ENCODE assay signal across 27 mouse cellular contexts in the genomic region with DNA sequence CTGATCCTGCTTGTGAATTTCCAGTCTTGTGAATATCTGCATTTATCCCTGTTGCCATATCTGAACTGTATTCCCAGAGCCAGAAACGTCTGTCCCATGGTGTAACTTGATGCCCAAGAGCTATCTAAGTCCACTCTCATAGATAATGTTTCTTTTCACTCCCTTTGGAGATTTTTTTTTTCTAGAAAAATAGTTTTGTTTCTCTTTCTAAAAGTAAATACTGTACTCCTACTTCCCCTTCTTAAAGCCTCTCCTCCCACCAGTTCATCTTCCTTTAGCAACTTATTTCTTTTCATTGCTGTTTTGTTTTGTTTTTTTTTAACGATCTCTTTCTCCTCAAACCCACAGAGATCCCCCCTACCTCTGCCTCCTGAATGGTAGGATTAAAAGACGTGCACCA. TPM values are rescaled to one million over a fixed set of nuclear protein-coding genes. Genes with fewer than 3 reads are reported as not detected.
DNase-seq lines count a peak whose midpoint lies in the region; ATAC-seq and TF ChIP-seq lines count a peak whose summit lies in the region.
"Had no signal": no experiment of that assay in that cellular context is flagged by ENCODE, and none has a peak within 500 bp of the region (broad histone marks: within the 10 kb centered on the region; RNA-seq: fewer than 3 reads in every experiment).

No protein-coding gene starts in this region.

- no peak overlapping the region for H3K4me3 ChIP-seq in heart, embryonic 13.5 days
- H3K4me3 ChIP-seq in heart, embryonic 12.5 days, result no peak overlapping the region
- no peak overlapping the region for H3K4me3 ChIP-seq in MEL (ENCODE audit: control insufficient read depth in 1 of 2, insufficient read depth in 1 of 2, low read depth in 2 of 2, low read length in 2 of 2)
- H3K4me3 ChIP-seq in macrophage (ENCODE audit: inconsistent target), result no peak overlapping the region
- H3K4me3 ChIP-seq: embryonic facial prominence, embryonic 10.5 days; erythroblast, embryonic 14.5 days; hindbrain, embryonic 12.5 days had no signal

- TF ChIP-seq CTCF in MEL (IDR thresholded peaks at IDR 0.05 in 2 of 3, conservative IDR thresholded peaks at IDR 0.05 in 1 of 3; ENCODE audit: control insufficient read depth in 1 of 3, insufficient read depth in 1 of 3, low read depth in 2 of 3, low read length in 3 of 3, poor library complexity in 1 of 3, severe bottlenecking in 1 of 3), result no peak

- H3K36me3 ChIP-seq in heart, embryonic 13.5 days, result no peaks in the 10 kb centered on the region
- H3K36me3 ChIP-seq in heart, embryonic 12.5 days, result no peaks in the 10 kb centered on the region
- H3K36me3 ChIP-seq in MEL (ENCODE audit: control insufficient read depth in 1 of 2, insufficient read depth in 2 of 2, low read length in 2 of 2), result peaks cover 2 to 11% of the 10 kb centered on the region in 2 experiments; a peak in 3 of 4 replicates
- no peaks in the 10 kb centered on the region for H3K36me3 ChIP-seq in macrophage (ENCODE audit: inconsistent target)
- H3K36me3 ChIP-seq: embryonic facial prominence, embryonic 10.5 days; hindbrain, embryonic 12.5 days had no signal

- peak; percentile 71 for DNase-seq in A20 (ENCODE audit: low read depth, low spot score)
- DNase-seq in MEL (ENCODE audit: low read depth, low spot score), result no peak
- DNase-seq in frontal cortex, postnatal 36 days (ENCODE audit: low spot score in 2 of 2), result no peak
- DNase-seq: adrenal gland, postnatal 10 days; cerebellum, adult 18-20 months; cerebellum, adult 9-11 months; gastrocnemius, postnatal 14 days; heart, postnatal 4 days had no signal

- peak overlapping the region; percentile 56 for H3K27ac ChIP-seq in heart, embryonic 13.5 days (replicated peaks)
- H3K27ac ChIP-seq in heart, embryonic 12.5 days (ENCODE audit: poor library complexity, severe bottlenecking), result no peak overlapping the region
- H3K27ac ChIP-seq in MEL (ENCODE audit: control insufficient read depth, low read depth, low read length) (no peak overlapping the region), macrophage (peak overlapping the region; percentile 32)
- H3K27ac ChIP-seq: embryonic facial prominence, embryonic 10.5 days; hindbrain, embryonic 12.5 days had no signal

- no peaks in the 10 kb centered on the region for H3K27me3 ChIP-seq in heart, embryonic 13.5 days (replicated peaks)
- H3K27me3 ChIP-seq in heart, embryonic 12.5 days (replicated peaks), result no peaks in the 10 kb centered on the region
- no peaks in the 10 kb centered on the region for H3K27me3 ChIP-seq in MEL (ENCODE audit: control insufficient read depth in 1 of 2, insufficient read depth in 2 of 2, low read length in 2 of 2)
- H3K27me3 ChIP-seq: hindbrain, embryonic 12.5 days had no signal

- WGBS in heart, embryonic 13.5 days, result 25% methylated on average over 3 of the region's 3 CpGs
- WGBS in heart, embryonic 12.5 days, result 36% methylated on average over 3 of the region's 3 CpGs
- 5% methylated on average over 3 of the region's 3 CpGs for WGBS in macrophage (ENCODE audit: missing documents)

- no peak for TF ChIP-seq EP300 in MEL (IDR thresholded peaks at IDR 0.05; ENCODE audit: low read depth in 1 of 2, low read length in 2 of 2)

- peaks cover 16% of the 10 kb centered on the region for H3K79me2 ChIP-seq in MEL (ENCODE audit: control insufficient read depth, insufficient read depth, low read length, poor library complexity)
- H3K79me2 ChIP-seq in macrophage (ENCODE audit: inconsistent target), result peaks cover 100% of the 10 kb centered on the region

- H3K4me2 ChIP-seq in heart, embryonic 13.5 days, result no peak overlapping the region
- H3K4me2 ChIP-seq in heart, embryonic 12.5 days, result no peak overlapping the region
- H3K4me2 ChIP-seq: hindbrain, embryonic 12.5 days had no signal

- no peak for TF ChIP-seq POLR2A in MEL (IDR thresholded peaks at IDR 0.05; ENCODE audit: control insufficient read depth in 1 of 2, insufficient read depth in 1 of 2, low read depth in 1 of 2, low read length in 2 of 2, poor library complexity in 1 of 2)

- peaks cover 25% of the 10 kb centered on the region for H3K4me1 ChIP-seq in heart, embryonic 13.5 days
- peaks cover 13% of the 10 kb centered on the region for H3K4me1 ChIP-seq in heart, embryonic 12.5 days (replicated peaks)
- H3K4me1 ChIP-seq in MEL (ENCODE audit: control insufficient read depth in 1 of 2, insufficient read depth in 2 of 2, low read length in 2 of 2), result peaks cover 0 to 2% of the 10 kb centered on the region in 2 experiments; a peak in 3 of 4 replicates
- H3K4me1 ChIP-seq: hindbrain, embryonic 12.5 days had no signal

- H3K9ac ChIP-seq in heart, embryonic 13.5 days, result no peak overlapping the region
- H3K9ac ChIP-seq in heart, embryonic 12.5 days, result no peak overlapping the region
- no peak overlapping the region for H3K9ac ChIP-seq in MEL (ENCODE audit: control insufficient read depth, low read depth, low read length, poor library complexity, severe bottlenecking)
- H3K9ac ChIP-seq: hindbrain, embryonic 12.5 days had no signal

- TF ChIP-seq RAD21 in MEL (IDR thresholded peaks at IDR 0.05; ENCODE audit: low read depth, low read length), result no peak

- no peaks in the 10 kb centered on the region for H3K9me3 ChIP-seq in heart, embryonic 13.5 days
- H3K9me3 ChIP-seq in heart, embryonic 12.5 days (replicated peaks), result no peaks in the 10 kb centered on the region
- no peaks in the 10 kb centered on the region for H3K9me3 ChIP-seq in MEL (replicated peaks; ENCODE audit: insufficient read depth, low read length)
- H3K9me3 ChIP-seq: embryonic facial prominence, embryonic 10.5 days; G1E; hindbrain, embryonic 12.5 days had no signal

- no peak for ATAC-seq in heart, embryonic 13.5 days (ENCODE audit: extremely low read depth, insufficient number of reproducible peaks, low FRiP score, low TSS enrichment)
- ATAC-seq in heart, embryonic 12.5 days (ENCODE audit: insufficient number of reproducible peaks, low FRiP score), result no peak
- ATAC-seq in erythroid progenitor cell, adult 5-6 weeks (replicated peaks; ENCODE audit: low FRiP score, poor library complexity, severe bottlenecking), result no peak
- ATAC-seq: forebrain, embryonic 16.5 days; hindbrain, embryonic 16.5 days; inflammation-experienced regulatory T-cells, adult 6 months; intestine, postnatal 0 days had no signal

TF ChIP-seq in MEL, 35 proteins besides CTCF, POLR2A, EP300 and RAD21:
- TF ChIP-seq NRF1 (IDR thresholded peaks at IDR 0.05; ENCODE audit: insufficient read depth, low read depth, low read length, poor library complexity, severe bottlenecking) (no peak), ZNF384 (IDR thresholded peaks at IDR 0.05; ENCODE audit: low read depth, low read length) (peak; percentile 51)

RNA-seq across cellular contexts. Expression of gene Gm3625, which starts 13.9 kb away (rescaled TPM):
- polyA plus RNA-seq in heart, embryonic 13.5 days (2015; fragmentation: Nextera tagmentation; extraction: Ambion mirVana), result not detected in 2 replicates
- not detected in 2 replicates for polyA plus RNA-seq in heart, embryonic 12.5 days (2016; fragmentation: Nextera tagmentation; extraction: Ambion mirVana)
- not detected in 2 replicates for total RNA-seq in MEL (2012; rRNA removed)
- polyA plus RNA-seq in MEL (2012; ENCODE audit: insufficient read depth in 1 of 2, insufficient read length in 2 of 2, low read depth in 1 of 2, low replicate concordance in 2 of 2, missing spikeins in 1 of 2) (not detected), macrophage (2018) (not detected in 3 replicates)
- not detected for total RNA-seq in macrophage (2018; cell fraction: chromatin; rRNA removed)
- not detected for total RNA-seq in macrophage (2018; cell fraction: cytosol; rRNA removed)
- not detected for total RNA-seq in macrophage (2018; cell fraction: nucleus; rRNA removed)
- total RNA-seq in erythroid progenitor cell, adult 5-6 weeks (2015; ENCODE audit: low replicate concordance), result not detected in 2 replicates
- not detected in 2 replicates for total RNA-seq in erythroid progenitor cell, adult 5-6 weeks (2017; ENCODE audit: low replicate concordance)
- total RNA-seq: adrenal gland, postnatal 10 days; G1E; gastrocnemius, adult 18-20 months; gastrocnemius, postnatal 14 days; heart, adult 8-10 months; heart, postnatal 4 days had no signal
- polyA plus RNA-seq: embryonic facial prominence, embryonic 10.5 days; embryonic facial prominence, embryonic 14.5 days; erythroblast, embryonic 14.5 days; forebrain, embryonic 11.5 days; forebrain, embryonic 16.5 days; frontal cortex, adult 2 months; G1E; gonadal fat pad, adult 2 months; heart, embryonic 16.5 days; hindbrain, embryonic 12.5 days; hindbrain, embryonic 16.5 days; inflammation-experienced regulatory T-cells, adult 6 months; intestine, postnatal 0 days had no signal

RNA-seq across cellular contexts. Expression of gene Itsn2, which starts 14.2 kb away (rescaled TPM):
- polyA plus RNA-seq in heart, embryonic 13.5 days (2015; fragmentation: Nextera tagmentation; extraction: Ambion mirVana), result 27.9 and 35.1 TPM in 2 replicates
- 38.5 and 43.7 TPM in 2 replicates for polyA plus RNA-seq in heart, embryonic 12.5 days (2016; fragmentation: Nextera tagmentation; extraction: Ambion mirVana)
- total RNA-seq in MEL (2012; rRNA removed), result 40.1 and 41.9 TPM in 2 replicates
- polyA plus RNA-seq in MEL (2012; ENCODE audit: insufficient read depth in 1 of 2, insufficient read length in 2 of 2, low read depth in 1 of 2, low replicate concordance in 2 of 2, missing spikeins in 1 of 2) (100 to 1,000 TPM in 1 of 2 experiments, 10 to 100 TPM in 1; 47.5 to 218 TPM), macrophage (2018) (73.9 to 104 TPM (median 84.9 TPM) in 3 replicates)
- total RNA-seq in macrophage (2018; cell fraction: chromatin; rRNA removed), result 100 to 1,000 TPM; 293 to 540 (median 465) TPM
- 100 to 1,000 TPM in 25 of 26 experiments, 10 to 100 TPM in 1; 99.8 to 140 (median 117) TPM for total RNA-seq in macrophage (2018; cell fraction: cytosol; rRNA removed)
- total RNA-seq in macrophage (2018; cell fraction: nucleus; rRNA removed), result 100 to 1,000 TPM; 157 to 353 (median 230) TPM
- 49.5 and 71.7 TPM in 2 replicates for total RNA-seq in erythroid progenitor cell, adult 5-6 weeks (2015; ENCODE audit: low replicate concordance)
- 49.2 and 64.0 TPM in 2 replicates for total RNA-seq in erythroid progenitor cell, adult 5-6 weeks (2017; ENCODE audit: low replicate concordance)

Comparison
In these comparisons a context has a peak if more than half of its experiments do, and no peak if none do; other contexts are left out.
1. H3K27ac ChIP-seq: peak in heart, embryonic 13.5 days (single experiment) and macrophage (single experiment); none in heart, embryonic 12.5 days (single experiment) and MEL (single experiment).